Mouse (Mus musculus) forebrain, postnatal 0 days (tissue): ENCODE measurements around the gene Anks1. TPM values are rescaled to one million over a fixed set of nuclear protein-coding genes. Genes with fewer than 3 reads are reported as not detected.
"Not testable (repeated sequence)": the region's sequence is repeated elsewhere in the genome, so short reads cannot be mapped to it uniquely, and the experiment has no call there.

ENCODE experiments used
- ATAC-seq: fragments of 200-750 bp; cut with Nextera tagmentation; 2 replicates; pipeline ENCODE4 v1.8.0; 2017; ENCODE audit warnings: mild to moderate bottlenecking, moderate library complexity
- DNase-seq: peaks from one replicate; pipeline ENCODE4 v3.0.0-alpha.2; 2015
- H3K27ac ChIP-seq: fragments of 300-500 bp; sonication (generic); 2 replicates; pipeline ENCODE4 v1.5.1; 2014; ENCODE audit warnings: low read depth, mild to moderate bottlenecking, antibody characterized with exemption, low read length, moderate library complexity, mixed read lengths
- H3K27me3 ChIP-seq: fragments of 300-500 bp; sonication (generic); 2 replicates; pipeline ENCODE4 v1.6.1; 2014; ENCODE audit warnings: mild to moderate bottlenecking, low read length, mixed read lengths; ENCODE audit not compliant: insufficient read depth
- H3K36me3 ChIP-seq: fragments of 300-500 bp; sonication (generic); 2 replicates; pipeline ENCODE4 v1.6.1; 2014; ENCODE audit warnings: mild to moderate bottlenecking, moderate library complexity; ENCODE audit not compliant: insufficient read depth
- H3K4me1 ChIP-seq: fragments of 300-500 bp; sonication (generic); 2 replicates; pipeline ENCODE4 v1.6.1; 2014; ENCODE audit warnings: antibody characterized with exemption; ENCODE audit not compliant: insufficient read depth
- H3K4me2 ChIP-seq: fragments of 300-500 bp; sonication (generic); 2 replicates; pipeline ENCODE4 v1.6.1; 2014; ENCODE audit warnings: low read depth, mild to moderate bottlenecking, moderate library complexity
- H3K4me3 ChIP-seq: fragments of 300-500 bp; sonication (generic); 2 replicates; pipeline ENCODE4 v1.5.1; 2014; ENCODE audit warnings: low read depth, low read length, mixed read lengths
- H3K9ac ChIP-seq: fragments of 300-500 bp; sonication (generic); 2 replicates; pipeline ENCODE4 v1.6.1; 2014; ENCODE audit warnings: mild to moderate bottlenecking
- H3K9me3 ChIP-seq: fragments of 300-500 bp; sonication (generic); 2 replicates; pipeline ENCODE4 v1.6.1; 2016; ENCODE audit warnings: low read length
- CTCF ChIP-seq: sonication (generic); IDR thresholded peaks from 2 replicates; pipeline ENCODE4 v1.5.1; 2016; ENCODE audit warnings: antibody characterized with exemption, control low read depth, low read depth
- WGBS: fragments of 180-500 bp; shearing (Covaris S2); extraction: QIAGEN DNeasy Blood & Tissue Kit; methylation state at CpG from one replicate; pipeline ENCODE4 v1.1.7; 2014; 5-methylcytosine and 5-hydroxymethylcytosine counted together
- polyA plus RNA-seq: library from polyadenylated mRNA; unstranded; fragments of >200 nt; fragmentation: Nextera tagmentation; extraction: Ambion mirVana; gene quantifications from 2 replicates; pipeline ENCODE4 v1.2.1, GENCODE M21; 2015
- total RNA-seq: library from RNA; depleted of rRNA; stranded (reverse); fragments of >200 nt; gene quantifications from 2 replicates; pipeline ENCODE4 v1.2.3, GENCODE M21; 2014

Gene Anks1
- total and polyA plus RNA-seq, 2 experiments from 2014 or later, result 21.1 to 67.4 TPM

- no peak overlapping the region for H3K4me3 ChIP-seq
- H3K36me3 ChIP-seq, result peaks cover 25% of the 10 kb centered on the region
- H3K9ac ChIP-seq, result no peak overlapping the region
- no peak overlapping the region for H3K4me2 ChIP-seq
- no peak for ATAC-seq
- no peaks in the 10 kb centered on the region for H3K4me1 ChIP-seq
- WGBS, result 86% methylated on average over 12 of the region's 12 CpGs
- no peak for DNase-seq
- no peak overlapping the region for H3K27ac ChIP-seq
- H3K9me3 ChIP-seq, result no peaks in the 10 kb centered on the region
- H3K27me3 ChIP-seq, result no peaks in the 10 kb centered on the region
- no peak for TF ChIP-seq CTCF
Measured at GRCm38 (mm10) chr17:27997212-27997611, 88.1 kb downstream of the Anks1 start.

GRCm38 (mm10) chr17:27999683-28000273 lies 90.7 kb downstream of the Anks1 start:
- not testable (repeated sequence) for DNase-seq, H3K4me1 ChIP-seq, H3K9me3 ChIP-seq, ATAC-seq, H3K27ac ChIP-seq, H3K27me3 ChIP-seq, H3K4me2 ChIP-seq, H3K9ac ChIP-seq, H3K4me3 ChIP-seq
- peaks cover 18% of the 10 kb centered on the region for H3K36me3 ChIP-seq
- 81% methylated on average over 13 of the region's 13 CpGs for WGBS

- no peak for TF ChIP-seq CTCF
- H3K4me2 ChIP-seq, result no peak overlapping the region
- DNase-seq (no peak), ATAC-seq (no peak)
- no peaks in the 10 kb centered on the region for H3K4me1 ChIP-seq
- H3K9me3 ChIP-seq, result no peaks in the 10 kb centered on the region
- 57% methylated on average over 4 of the region's 4 CpGs for WGBS
- H3K36me3 ChIP-seq, result peaks cover 17% of the 10 kb centered on the region
- no peaks in the 10 kb centered on the region for H3K27me3 ChIP-seq
- H3K9ac ChIP-seq, result no peak overlapping the region
- H3K4me3 ChIP-seq, result no peak overlapping the region
- no peak overlapping the region for H3K27ac ChIP-seq
Measured at GRCm38 (mm10) chr17:28000389-28000788, 91.3 kb downstream of the Anks1 start.

- TF ChIP-seq CTCF, result no peak
- Histone ChIP-seq H3K27ac (no peak overlapping the region), H3K9me3 (no peaks in the 10 kb centered on the region), H3K27me3 (no peaks in the 10 kb centered on the region), H3K4me3 (no peak overlapping the region), H3K9ac (no peak overlapping the region), H3K4me1 (no peaks in the 10 kb centered on the region), H3K36me3 (peaks cover 13% of the 10 kb centered on the region), H3K4me2 (no peak overlapping the region)
- WGBS, result 34% methylated on average over 1 of the region's 1 CpGs
- DNase-seq (no peak), ATAC-seq (peak; percentile 45; the same call in 1 of the 2 replicates)
Measured at GRCm38 (mm10) chr17:28000851-28001250, 91.7 kb downstream of the Anks1 start.

GRCm38 (mm10) chr17:28005393-28005792 lies 96.3 kb downstream of the Anks1 start:
- no peak for TF ChIP-seq CTCF
- Histone ChIP-seq H3K36me3 (peaks cover 9% of the 10 kb centered on the region), H3K4me1 (0 out of 2 replicates have a peak, but pooled peaks cover 7% of the 10 kb centered on the region), H3K4me3 (no peak overlapping the region), H3K9me3 (no peaks in the 10 kb centered on the region), H3K9ac (no peak overlapping the region), H3K27me3 (no peaks in the 10 kb centered on the region), H3K27ac (no peak overlapping the region), H3K4me2 (no peak overlapping the region)
- DNase-seq, result peak; percentile 51
- ATAC-seq, result peak; percentile 59

GRCm38 (mm10) chr17:28006208-28006607 lies 97.1 kb downstream of the Anks1 start:
- Histone ChIP-seq H3K9ac (no peak overlapping the region), H3K4me2 (no peak overlapping the region), H3K4me1 (0 out of 2 replicates have a peak, but pooled peaks cover 7% of the 10 kb centered on the region), H3K4me3 (no peak overlapping the region), H3K36me3 (peaks cover 9% of the 10 kb centered on the region), H3K27ac (no peak overlapping the region), H3K27me3 (no peaks in the 10 kb centered on the region), H3K9me3 (no peaks in the 10 kb centered on the region)
- no peak for TF ChIP-seq CTCF
- no peak for ATAC-seq
- no peak for DNase-seq
- WGBS, result 90% methylated on average over 8 of the region's 8 CpGs

- H3K36me3 ChIP-seq, result peaks cover 9% of the 10 kb centered on the region
- no peak for DNase-seq
- H3K27me3 ChIP-seq, result no peaks in the 10 kb centered on the region
- ATAC-seq, result no peak
- H3K27ac ChIP-seq, result no peak overlapping the region; the same call in 1 of the 2 replicates
- 0 out of 2 replicates have a peak, but pooled peaks cover 7% of the 10 kb centered on the region for H3K4me1 ChIP-seq
- no peak overlapping the region for H3K4me2 ChIP-seq
- no peak overlapping the region for H3K4me3 ChIP-seq
- TF ChIP-seq CTCF, result no peak
- H3K9ac ChIP-seq, result no peak overlapping the region
- WGBS, result 53% methylated on average over 5 of the region's 5 CpGs
- H3K9me3 ChIP-seq, result no peaks in the 10 kb centered on the region
Measured at GRCm38 (mm10) chr17:28006611-28007010, 97.5 kb downstream of the Anks1 start.
